Mouse (Mus musculus) heart, adult 2 months (tissue): ENCODE measurements at regions not wholly inside any gene's neighbourhood (a gene's known extent, or its start where the extent isn't known, plus 50 kb on each side); places are given as distances from the start of the nearest gene placed in this dataset.
"Not testable (repeated sequence)": the region's sequence is repeated elsewhere in the genome, so short reads cannot be mapped to it uniquely, and the experiment has no call there.

Experiments
- DNase-seq, 2 experiments: peaks; one replicate each; pipeline ENCODE4 v3.0.0; 2021
- H3K27ac ChIP-seq: fragments of 200-600 bp; 2 replicates; pipeline ENCODE4 v1.8.1; 2022
- H3K27me3 ChIP-seq: fragments of 200-500 bp; 2 replicates; pipeline ENCODE4 v1.6.1; 2012; ENCODE audit warnings: mild to moderate bottlenecking, low read length, inconsistent platforms, mixed read lengths; ENCODE audit not compliant: control insufficient read depth, insufficient read depth
- H3K36me3 ChIP-seq: fragments of 200-500 bp; 2 replicates; pipeline ENCODE4 v1.6.1; 2012; ENCODE audit warnings: low read length, inconsistent platforms; ENCODE audit not compliant: control insufficient read depth, insufficient read depth
- H3K4me1 ChIP-seq: fragments of 200-500 bp; 2 replicates; pipeline ENCODE4 v1.6.1; 2011; ENCODE audit warnings: low read length; ENCODE audit not compliant: control insufficient read depth, insufficient read depth
- H3K4me3 ChIP-seq: fragments of 200-600 bp; 2 replicates; pipeline ENCODE4 v1.8.1; 2022
- H3K79me2 ChIP-seq: fragments of 200-500 bp; replicated peaks from 2 replicates; pipeline ENCODE4 v1.6.1; 2012; ENCODE audit warnings: mild to moderate bottlenecking, inconsistent platforms, low read length, moderate library complexity, mixed read lengths; ENCODE audit not compliant: control insufficient read depth, insufficient read depth
- H3K9ac ChIP-seq: fragments of 200-500 bp; 2 replicates; pipeline ENCODE4 v1.6.1; 2012; ENCODE audit warnings: low read depth, mild to moderate bottlenecking, control low read depth, inconsistent platforms, low read length, mixed read lengths
- CTCF ChIP-seq: fragments of 200-600 bp; IDR thresholded peaks from 2 replicates; pipeline ENCODE4 v1.8.1; 2022; ENCODE audit warnings: antibody characterized with exemption, mild to moderate bottlenecking, moderate library complexity
- EP300 ChIP-seq: fragments of 200-500 bp; IDR thresholded peaks from 2 replicates; pipeline ENCODE4 v1.6.1; 2011; ENCODE audit warnings: low read depth, low read length, control low read depth; ENCODE audit not compliant: insufficient read depth
- POLR2A ChIP-seq: fragments of 200-500 bp; IDR thresholded peaks from 2 replicates; pipeline ENCODE4 v1.6.1; 2011; ENCODE audit warnings: mild to moderate bottlenecking, low read depth, low read length, control low read depth; ENCODE audit not compliant: insufficient read depth
- WGBS: fragments of 180-500 bp; shearing (Covaris S2); methylation state at CpG from one replicate; pipeline ENCODE4 v1.1.7; 2018; 5-methylcytosine and 5-hydroxymethylcytosine counted together
- intact Hi-C: fragments of 180-260 bp; cut with DNase I; formaldehyde crosslinking; loops from one replicate; pipeline ENCODE4 v1.15.1; 2025

- Histone ChIP-seq H3K4me1 (no peaks in the 10 kb centered on the region), H3K4me3 (no peak overlapping the region), H3K36me3 (no peaks in the 10 kb centered on the region), H3K79me2 (no peaks in the 10 kb centered on the region), H3K27me3 (no peaks in the 10 kb centered on the region), H3K27ac (no peak overlapping the region), H3K9ac (no peak overlapping the region)
- DNase-seq: no peak
- intact Hi-C loops: no loop called here
- TF ChIP-seq CTCF: no peak
- TF ChIP-seq EP300: no peak
- TF ChIP-seq POLR2A: no peak
- WGBS: 32% methylated on average over 3 of the region's 3 CpGs
These were observed 250.7 kb downstream of the Bmp2 start for GRCm38 (mm10) chr2:133802666-133803065.

- no peak overlapping the region for H3K4me3 ChIP-seq
These were observed 269.5 kb downstream of the Bmp2 start for GRCm38 (mm10) chr2:133821418-133821817.

GRCm38 (mm10) chr2:133829406-133829805, 277.4 kb downstream of the Bmp2 start:
- no peak for DNase-seq
- Histone ChIP-seq H3K4me3 (no peak overlapping the region), H3K79me2 (no peaks in the 10 kb centered on the region), H3K4me1 (no peaks in the 10 kb centered on the region), H3K27ac (no peak overlapping the region), H3K27me3 (no peaks in the 10 kb centered on the region), H3K9ac (no peak overlapping the region), H3K36me3 (no peaks in the 10 kb centered on the region)
- no peak for TF ChIP-seq EP300
- no peak for TF ChIP-seq CTCF
- TF ChIP-seq POLR2A: no peak
- 93% methylated on average over 1 of the region's 1 CpGs for WGBS
- intact Hi-C loops: no loop called here

More at GRCm38 (mm10) chr2:133821418-133821817, 269.5 kb downstream of the Bmp2 start:
- Histone ChIP-seq H3K27ac (no peak overlapping the region), H3K4me1 (no peaks in the 10 kb centered on the region), H3K79me2 (no peaks in the 10 kb centered on the region), H3K9ac (no peak overlapping the region), H3K36me3 (no peaks in the 10 kb centered on the region), H3K27me3 (no peaks in the 10 kb centered on the region)
- DNase-seq: no peak
- 86% methylated on average over 4 of the region's 4 CpGs for WGBS
- intact Hi-C loops: no loop called here
- TF ChIP-seq EP300: no peak
- no peak for TF ChIP-seq CTCF
- no peak for TF ChIP-seq POLR2A

GRCm38 (mm10) chr2:133850485-133850884, 298.5 kb downstream of the Bmp2 start:
- intact Hi-C loops: no loop called here
- TF ChIP-seq CTCF: no peak
- TF ChIP-seq EP300: no peak
- TF ChIP-seq POLR2A: no peak
- no peak overlapping the region for H3K4me3 ChIP-seq
- H3K79me2 ChIP-seq: no peaks in the 10 kb centered on the region
- no peak for DNase-seq
- H3K4me1 ChIP-seq: no peaks in the 10 kb centered on the region
- no peaks in the 10 kb centered on the region for H3K27me3 ChIP-seq
- no peak overlapping the region for H3K27ac ChIP-seq
- H3K9ac ChIP-seq: no peak overlapping the region
- H3K36me3 ChIP-seq: no peaks in the 10 kb centered on the region

- H3K36me3 ChIP-seq, H3K4me1 ChIP-seq, H3K79me2 ChIP-seq, H3K9ac ChIP-seq, intact Hi-C loops, H3K27ac ChIP-seq, H3K4me3 ChIP-seq, DNase-seq, H3K27me3 ChIP-seq: not testable (repeated sequence)
- 75% methylated on average over 8 of the region's 8 CpGs for WGBS
These were observed 323.0 kb downstream of the Bmp2 start for GRCm38 (mm10) chr2:133874982-133875381.

GRCm38 (mm10) chr2:133883682-133884081, 331.7 kb downstream of the Bmp2 start:
- Histone ChIP-seq H3K27me3 (no peaks in the 10 kb centered on the region), H3K79me2 (no peaks in the 10 kb centered on the region), H3K4me1 (no peaks in the 10 kb centered on the region), H3K27ac (no peak overlapping the region), H3K9ac (no peak overlapping the region), H3K36me3 (no peaks in the 10 kb centered on the region), H3K4me3 (no peak overlapping the region)
- intact Hi-C loops: no loop called here
- no peak for TF ChIP-seq CTCF
- no peak for DNase-seq

GRCm38 (mm10) chr2:133906269-133906668, 354.3 kb downstream of the Bmp2 start:
- Histone ChIP-seq H3K9ac (no peak overlapping the region), H3K4me1 (no peaks in the 10 kb centered on the region), H3K36me3 (no peaks in the 10 kb centered on the region), H3K27me3 (no peaks in the 10 kb centered on the region), H3K79me2 (no peaks in the 10 kb centered on the region), H3K4me3 (no peak overlapping the region), H3K27ac (no peak overlapping the region)
- 71% methylated on average over 6 of the region's 6 CpGs for WGBS
- no peak for DNase-seq
- TF ChIP-seq EP300 (no peak), POLR2A (no peak), CTCF (no peak)
- intact Hi-C loops: no loop called here
